Mouse (Mus musculus): ENCODE measurements around the gene Ebf3.

DNA sequence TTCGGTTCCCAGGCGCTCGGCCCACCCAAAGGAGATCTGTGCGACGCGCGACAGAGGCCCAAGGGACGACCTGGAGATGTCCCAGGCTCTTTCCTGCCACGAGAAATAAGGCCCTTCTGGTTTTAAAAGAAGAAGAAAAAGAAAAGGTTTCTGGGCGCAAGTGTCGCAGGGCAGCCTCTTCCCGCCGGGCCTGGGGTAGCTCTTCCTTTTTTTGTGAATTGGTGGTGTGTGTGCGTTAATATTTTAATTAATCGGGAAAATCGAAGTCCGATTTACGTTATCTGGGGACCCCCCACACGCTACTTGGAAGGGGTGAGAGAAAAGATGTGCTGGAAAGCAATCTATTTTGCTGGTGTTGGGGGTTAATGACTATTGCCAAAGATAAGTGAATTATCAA, 1.3 kb upstream of the Ebf3 start:
- TF ChIP-seq CTCF (IDR thresholded peaks at IDR 0.05; ENCODE audit: borderline replicate concordance, insufficient read depth, low read length) (no peak), POLR2A (IDR thresholded peaks at IDR 0.05; ENCODE audit: low read depth, low read length) (no peak)
